Mouse (Mus musculus): ENCODE measurements around the gene Trp53. TPM values are rescaled to one million over a fixed set of nuclear protein-coding genes. Genes with fewer than 3 reads are reported as not detected.

Trp53 gene
- polyA plus RNA-seq, 1 experiment = 93.6 TPM

Other genes starting within 250 kb of the Trp53 start
- 82.8 and 115 TPM in 2 replicates for gene Rnf227, start 239.9 kb upstream of the Trp53 start, polyA plus RNA-seq (2012; rRNA removed)
- gene Chd3, start 211.0 kb upstream of the Trp53 start, polyA plus RNA-seq (2012; rRNA removed) = 321 and 358 TPM in 2 replicates
- 84.1 and 111 TPM in 2 replicates for gene Naa38, start 184.9 kb upstream of the Trp53 start, polyA plus RNA-seq (2012; rRNA removed)
- gene Cyb5d1, start 184.7 kb upstream of the Trp53 start, polyA plus RNA-seq (2012; rRNA removed) = 26.7 and 28.7 TPM in 2 replicates
- gene Tmem88, start 182.1 kb upstream of the Trp53 start, polyA plus RNA-seq (2012; rRNA removed) = 5.7 TPM in 2 replicates
- gene Kdm6b, start 166.7 kb upstream of the Trp53 start, polyA plus RNA-seq (2012; rRNA removed) = 12.4 and 38.7 TPM in 2 replicates
- gene Dnah2, start 31.2 kb upstream of the Trp53 start, polyA plus RNA-seq (2012; rRNA removed) = 4.7 and 5.2 TPM in 2 replicates
- 187 and 206 TPM in 2 replicates for gene Efnb3, start 20.2 kb upstream of the Trp53 start, polyA plus RNA-seq (2012; rRNA removed)
- gene Wrap53, start 104 bp upstream of the Trp53 start, polyA plus RNA-seq (2012; rRNA removed) = 20.9 and 27.0 TPM in 2 replicates
- gene Atp1b2, start 25.6 kb downstream of the Trp53 start, polyA plus RNA-seq (2012; rRNA removed) = 44.3 and 74.7 TPM in 2 replicates
- 0.08 TPM in 1 of 2 replicates, not detected in the other for gene Shbg, start 37.5 kb downstream of the Trp53 start, polyA plus RNA-seq (2012; rRNA removed)
- gene Sat2, start 41.7 kb downstream of the Trp53 start, polyA plus RNA-seq (2012; rRNA removed) = 13.7 and 17.8 TPM in 2 replicates
- 129 and 151 TPM in 2 replicates for gene Fxr2, start 52.6 kb downstream of the Trp53 start, polyA plus RNA-seq (2012; rRNA removed)
- 0.42 TPM in 1 of 2 replicates, not detected in the other for gene Sox15, start 75.0 kb downstream of the Trp53 start, polyA plus RNA-seq (2012; rRNA removed)
- gene Mpdu1, start 82.3 kb downstream of the Trp53 start, polyA plus RNA-seq (2012; rRNA removed) = 133 and 185 TPM in 2 replicates
- gene Cd68, start 85.8 kb downstream of the Trp53 start, polyA plus RNA-seq (2012; rRNA removed) = 7.8 and 10.8 TPM in 2 replicates
- gene Eif4a1, start 92.1 kb downstream of the Trp53 start, polyA plus RNA-seq (2012; rRNA removed) = 894 and 1,040 TPM in 2 replicates
- gene Senp3, start 101.7 kb downstream of the Trp53 start, polyA plus RNA-seq (2012; rRNA removed) = 139 and 167 TPM in 2 replicates
- 0.55 and 0.71 TPM in 2 replicates for gene Tnfsf13, start 105.4 kb downstream of the Trp53 start, polyA plus RNA-seq (2012; rRNA removed)
- 5.3 and 6.0 TPM in 2 replicates for gene Tnfsf12, start 115.5 kb downstream of the Trp53 start, polyA plus RNA-seq (2012; rRNA removed)
- 0.77 and 1.2 TPM in 2 replicates for gene Tnfsfm13, start 115.7 kb downstream of the Trp53 start, polyA plus RNA-seq (2012; rRNA removed)
- gene Polr2a, start 178.3 kb downstream of the Trp53 start, polyA plus RNA-seq (2012; rRNA removed) = 35.8 and 71.0 TPM in 2 replicates
- 0.68 and 1.1 TPM in 2 replicates for gene Slc35g3, start 181.6 kb downstream of the Trp53 start, polyA plus RNA-seq (2012; rRNA removed)
- gene Zbtb4, start 185.6 kb downstream of the Trp53 start, polyA plus RNA-seq (2012; rRNA removed) = 10.0 and 12.1 TPM in 2 replicates
- 3.0 and 4.2 TPM in 2 replicates for gene Chrnb1, start 215.6 kb downstream of the Trp53 start, polyA plus RNA-seq (2012; rRNA removed)
- 20.4 and 20.9 TPM in 2 replicates for gene Fgf11, start 221.5 kb downstream of the Trp53 start, polyA plus RNA-seq (2012; rRNA removed)
- 0.30 and 0.36 TPM in 2 replicates for gene Tmem102, start 225.3 kb downstream of the Trp53 start, polyA plus RNA-seq (2012; rRNA removed)
- gene Gm39566, start 234.9 kb downstream of the Trp53 start, polyA plus RNA-seq (2012; rRNA removed) = not detected in 2 replicates
- gene Spem2, start 238.1 kb downstream of the Trp53 start, polyA plus RNA-seq (2012; rRNA removed) = not detected in 2 replicates
- 1.3 and 1.4 TPM in 2 replicates for gene Spem1, start 241.8 kb downstream of the Trp53 start, polyA plus RNA-seq (2012; rRNA removed)

Data from brain, embryonic 14.5 days (tissue).